Comparison of ENCODE assay signal across 15 mouse cellular contexts in the genomic region with DNA sequence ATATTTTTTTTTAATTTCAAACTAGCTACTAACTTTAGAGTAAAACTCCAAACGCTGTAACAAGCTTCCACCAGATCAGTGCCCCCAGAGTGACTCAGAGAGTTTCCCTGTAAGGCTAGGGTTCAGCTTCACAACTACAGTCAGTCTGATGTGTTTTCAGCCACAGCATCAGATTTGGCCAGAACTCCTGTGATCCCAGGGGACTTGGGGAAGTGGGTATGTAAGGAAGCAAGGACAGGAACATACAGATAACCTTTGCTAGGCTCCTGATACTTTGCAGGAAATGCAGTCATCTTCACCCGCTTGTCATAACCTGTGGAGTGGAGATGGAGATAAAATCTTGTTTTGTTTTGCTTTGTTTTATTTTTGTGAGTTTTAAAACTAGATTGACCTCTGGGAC.
DNase-seq lines count a peak whose midpoint lies in the region; ATAC-seq and TF ChIP-seq lines count a peak whose summit lies in the region.
"Had no signal": no experiment of that assay in that cellular context is flagged by ENCODE, and none has a peak within 500 bp of the region (broad histone marks: within the 10 kb centered on the region; RNA-seq: fewer than 3 reads in every experiment).

No protein-coding gene starts in this region.

- TF ChIP-seq EP300 in lung, postnatal 0 days (IDR thresholded peaks at IDR 0.05): no peak

- H3K36me3 ChIP-seq in heart, embryonic 16.5 days (ENCODE audit: control insufficient read depth, insufficient read depth): no peaks in the 10 kb centered on the region
- H3K36me3 ChIP-seq in lung, postnatal 0 days (ENCODE audit: insufficient read depth, low read length): no peaks in the 10 kb centered on the region
- H3K36me3 ChIP-seq: midbrain, embryonic 12.5 days had no signal

- DNase-seq in heart, postnatal 36 days: no peak
- DNase-seq in CD4-positive, CD25-positive, alpha-beta regulatory T cell, adult 2 months (ENCODE audit: low read depth, low spot score): peak; percentile 51
- DNase-seq in kidney, postnatal 25 days: peak; percentile 23 to 35
- no peak for DNase-seq in lung, postnatal 0 days (ENCODE audit: low spot score)
- no peak for DNase-seq in left cerebral cortex, postnatal 4 days
- DNase-seq: layer of hippocampus, adult 9-11 months; liver; lung, adult 18-20 months; retina, postnatal 1 day; thymus, postnatal 14 days had no signal

- 56% methylated on average over 2 of the region's 2 CpGs for WGBS in heart, embryonic 16.5 days
- 71% methylated on average over 2 of the region's 2 CpGs for WGBS in lung, postnatal 0 days

- H3K4me3 ChIP-seq in heart, embryonic 16.5 days (ENCODE audit: low read length): no peak overlapping the region
- H3K4me3 ChIP-seq in lung, postnatal 0 days (ENCODE audit: low read depth, low read length): no peak overlapping the region
- H3K4me3 ChIP-seq: midbrain, embryonic 12.5 days had no signal

- TF ChIP-seq CTCF in lung, postnatal 0 days (IDR thresholded peaks at IDR 0.05): no peak

- H3K9me3 ChIP-seq in heart, embryonic 16.5 days (replicated peaks; ENCODE audit: control insufficient read depth, low read length): no peaks in the 10 kb centered on the region
- no peaks in the 10 kb centered on the region for H3K9me3 ChIP-seq in lung, postnatal 0 days (ENCODE audit: low read length)
- H3K9me3 ChIP-seq: midbrain, embryonic 12.5 days had no signal

- no peaks in the 10 kb centered on the region for H3K4me1 ChIP-seq in heart, embryonic 16.5 days (ENCODE audit: control insufficient read depth, insufficient read depth, low read length)
- peaks cover 3% of the 10 kb centered on the region; the same call in 1 of the 2 replicates for H3K4me1 ChIP-seq in lung, postnatal 0 days (ENCODE audit: insufficient read depth, low read depth, low read length)
- H3K4me1 ChIP-seq: midbrain, embryonic 12.5 days had no signal

- no peak overlapping the region for H3K4me2 ChIP-seq in heart, embryonic 16.5 days (ENCODE audit: low read depth, low read length)
- no peak overlapping the region for H3K4me2 ChIP-seq in lung, postnatal 0 days (replicated peaks; ENCODE audit: low read depth, low read length)
- H3K4me2 ChIP-seq: midbrain, embryonic 12.5 days had no signal

- intact Hi-C loops in heart, postnatal 36 days (cut with DNase I): loop anchor here (5.0 kb wide), 1 partner anchor 43 kb away; no protein-coding TSS in a partner anchor
- intact Hi-C loops in left cerebral cortex, postnatal 4 days (cut with DNase I): no loop called here

- H3K27me3 ChIP-seq in heart, embryonic 16.5 days (ENCODE audit: control insufficient read depth, insufficient read depth, low read length): no peaks in the 10 kb centered on the region
- H3K27me3 ChIP-seq in lung, postnatal 0 days (replicated peaks; ENCODE audit: insufficient read depth, low read length): no peaks in the 10 kb centered on the region
- H3K27me3 ChIP-seq: midbrain, embryonic 12.5 days had no signal

- no peak overlapping the region; the same call in 1 of the 2 replicates for H3K27ac ChIP-seq in heart, embryonic 16.5 days (ENCODE audit: low read length)
- no peak overlapping the region for H3K27ac ChIP-seq in lung, postnatal 0 days (ENCODE audit: low read length)
- H3K27ac ChIP-seq: midbrain, embryonic 12.5 days; stomach, postnatal 0 days had no signal

- no peak overlapping the region for H3K9ac ChIP-seq in heart, embryonic 16.5 days (ENCODE audit: low read length)
- H3K9ac ChIP-seq in lung, postnatal 0 days (replicated peaks; ENCODE audit: low read depth): no peak overlapping the region
- H3K9ac ChIP-seq: midbrain, embryonic 12.5 days had no signal

- 0 out of 2 replicates have a peak, but pooled peaks have one; percentile 28 for ATAC-seq in heart, embryonic 16.5 days (replicated peaks; ENCODE audit: extremely low read depth, insufficient read depth, low FRiP score)
- ATAC-seq in activated CD4-positive, CD25-positive, alpha-beta regulatory T cell, adult 4 months: peak; percentile 17
- no peak for ATAC-seq in lung, postnatal 0 days
- ATAC-seq: forebrain, embryonic 14.5 days had no signal

Comparison
In these comparisons a context has a peak if more than half of its experiments do, and no peak if none do; other contexts are left out.
1. DNase-seq: peak in CD4-positive, CD25-positive, alpha-beta regulatory T cell, adult 2 months (single experiment) and kidney, postnatal 25 days (2 of 2); none in heart, postnatal 36 days (0 of 2), lung, postnatal 0 days (single experiment) and left cerebral cortex, postnatal 4 days (single experiment).